Mouse (Mus musculus) embryonic facial prominence, embryonic 14.5 days (tissue): ENCODE data around the gene Zfp708. TPM values are rescaled to one million over a fixed set of nuclear protein-coding genes. Genes with fewer than 3 reads are reported as not detected.
"Not testable (repeated sequence)": the region's sequence is repeated elsewhere in the genome, so short reads cannot be mapped to it uniquely, and the experiment has no call there.

Experiments
- ATAC-seq: fragments of 200-750 bp; cut with Nextera tagmentation; 2 replicates; pipeline ENCODE4 v1.8.0; 2017; ENCODE audit warnings: low read depth, moderate number of reproducible peaks, moderate TSS enrichment
- DNase-seq: peaks from one replicate; pipeline ENCODE4 v3.0.0-alpha.2; 2015; ENCODE audit warnings: low spot score
- H3K27ac ChIP-seq: fragments of 300-500 bp; sonication (generic); replicated peaks from 2 replicates; pipeline ENCODE4 v1.5.1; 2014; ENCODE audit warnings: low read depth, mild to moderate bottlenecking, low read length, moderate library complexity
- H3K27me3 ChIP-seq: fragments of 300-500 bp; sonication (generic); replicated peaks from 2 replicates; pipeline ENCODE4 v1.6.1; 2014; ENCODE audit warnings: low read length; ENCODE audit not compliant: control insufficient read depth, insufficient read depth
- H3K36me3 ChIP-seq: fragments of 300-500 bp; sonication (generic); 2 replicates; pipeline ENCODE4 v1.6.1; 2014; ENCODE audit warnings: low read length, mixed read lengths; ENCODE audit not compliant: control insufficient read depth, insufficient read depth
- H3K4me1 ChIP-seq: fragments of 300-500 bp; sonication (generic); 2 replicates; pipeline ENCODE4 v1.6.1; 2014; ENCODE audit warnings: antibody characterized with exemption, low read length; ENCODE audit not compliant: control insufficient read depth, insufficient read depth
- H3K4me2 ChIP-seq: fragments of 300-500 bp; sonication (generic); 2 replicates; pipeline ENCODE4 v1.6.1; 2014; ENCODE audit warnings: low read depth, mild to moderate bottlenecking, low read length, moderate library complexity, mixed read lengths
- H3K4me3 ChIP-seq: fragments of 300-500 bp; sonication (generic); 2 replicates; pipeline ENCODE4 v1.5.1; 2014; ENCODE audit warnings: low read depth, mild to moderate bottlenecking, low read length
- H3K9ac ChIP-seq: fragments of 300-500 bp; sonication (generic); 2 replicates; pipeline ENCODE4 v1.6.1; 2014; ENCODE audit warnings: low read depth, mild to moderate bottlenecking, low read length, moderate library complexity, mixed read lengths
- H3K9me3 ChIP-seq: fragments of 300-500 bp; sonication (generic); 2 replicates; pipeline ENCODE4 v1.6.1; 2016; ENCODE audit warnings: low read length; ENCODE audit not compliant: control insufficient read depth
- WGBS: fragments of 180-500 bp; shearing (Covaris S2); extraction: QIAGEN DNeasy Blood & Tissue Kit; methylation state at CpG from one replicate; pipeline ENCODE4 v1.1.7; 2014; 5-methylcytosine and 5-hydroxymethylcytosine counted together
- polyA plus RNA-seq: library from polyadenylated mRNA; unstranded; fragments of >200 nt; fragmentation: Nextera tagmentation; extraction: Ambion mirVana; gene quantifications from 2 replicates; pipeline ENCODE4 v1.2.1, GENCODE M21; 2014

Gene Zfp708
- polyA plus RNA-seq, result 4.1 and 5.7 TPM in 2 replicates

DNA sequence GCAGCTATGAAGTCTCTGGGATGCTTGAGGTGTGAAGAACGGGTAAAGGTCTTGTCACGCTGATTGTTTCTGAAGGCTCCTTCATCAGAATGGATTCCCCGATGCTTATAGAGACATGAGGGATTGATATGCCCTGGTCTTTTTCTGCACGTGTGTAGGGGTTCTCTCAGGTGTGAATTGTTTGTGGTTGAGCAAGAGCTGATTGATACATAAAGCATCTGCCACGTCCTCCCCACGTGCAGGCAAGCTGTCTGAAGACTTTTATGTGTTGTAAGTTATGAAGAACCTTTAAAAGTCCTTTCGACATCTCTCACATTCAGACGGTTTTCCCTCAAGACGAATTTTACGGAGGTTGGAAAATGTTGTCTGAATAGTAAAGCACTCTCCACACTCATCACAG is at the start of gene Zfp708:
TSS of gene Zfp708 (minus strand) at position 101 of the 400 bp plus-strand sequence.
- Histone ChIP-seq H3K9me3 (no peaks in the 10 kb centered on the region), H3K9ac (no peak within 1 kb of the TSS), H3K27ac (no peak within 1 kb of the TSS), H3K27me3 (no peaks in the 10 kb centered on the region), H3K4me3 (no peak within 1 kb of the TSS), H3K4me2 (no peak within 1 kb of the TSS), H3K4me1 (no peaks in the 10 kb centered on the region), H3K36me3 (no peaks in the 10 kb centered on the region; the same call in 1 of the 2 replicates)
- DNase-seq (no peak), ATAC-seq (no peak)
- WGBS, result 90% methylated on average over 10 of the region's 10 CpGs

DNA sequence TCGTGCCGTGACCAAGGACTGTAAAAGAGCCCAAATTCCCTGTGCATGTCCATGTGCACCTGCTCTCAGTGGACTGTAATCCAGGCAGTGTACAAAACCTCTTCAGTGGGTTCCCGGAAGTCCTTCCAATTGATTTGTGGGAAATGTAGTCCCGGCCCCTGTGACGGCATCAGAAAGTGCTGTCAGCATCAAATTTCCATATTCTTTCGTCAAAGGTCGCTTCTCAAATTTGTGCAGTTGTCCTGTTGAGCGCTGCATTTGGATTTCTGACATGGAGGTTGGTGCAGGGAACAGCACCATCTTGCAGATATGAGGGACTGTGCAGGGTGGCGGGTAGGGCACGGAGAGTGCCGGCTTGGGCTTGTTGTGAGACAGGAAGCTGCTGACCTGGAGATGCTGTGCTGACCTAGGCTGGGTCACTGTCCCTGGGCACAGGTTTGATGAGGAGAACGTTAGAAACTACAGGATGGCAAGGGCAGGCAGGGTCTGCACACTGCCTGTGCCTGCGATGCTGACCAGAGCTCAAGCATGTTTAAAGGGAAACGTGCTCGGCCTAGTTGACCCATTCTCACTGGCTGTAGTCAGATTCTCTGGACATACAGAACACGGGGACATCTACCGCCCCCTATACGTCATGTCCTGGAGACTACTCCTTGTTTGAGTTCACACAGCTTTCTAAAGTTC is 30.4 kb upstream of the Zfp708 start:
- peak; percentile 97 for ATAC-seq
- H3K4me1 ChIP-seq, result no peaks in the 10 kb centered on the region; the same call in 1 of the 2 replicates
- no peak overlapping the region for H3K27ac ChIP-seq
- no peaks in the 10 kb centered on the region for H3K9me3 ChIP-seq
- peak overlapping the region; percentile 51 for H3K4me3 ChIP-seq
- H3K9ac ChIP-seq, result peak overlapping the region; percentile 71
- 2% methylated on average over 18 of the region's 18 CpGs for WGBS
- H3K36me3 ChIP-seq, result no peaks in the 10 kb centered on the region
- H3K27me3 ChIP-seq, result no peaks in the 10 kb centered on the region
- peak; percentile 94 for DNase-seq
- peak overlapping the region; percentile 76 for H3K4me2 ChIP-seq

DNA sequence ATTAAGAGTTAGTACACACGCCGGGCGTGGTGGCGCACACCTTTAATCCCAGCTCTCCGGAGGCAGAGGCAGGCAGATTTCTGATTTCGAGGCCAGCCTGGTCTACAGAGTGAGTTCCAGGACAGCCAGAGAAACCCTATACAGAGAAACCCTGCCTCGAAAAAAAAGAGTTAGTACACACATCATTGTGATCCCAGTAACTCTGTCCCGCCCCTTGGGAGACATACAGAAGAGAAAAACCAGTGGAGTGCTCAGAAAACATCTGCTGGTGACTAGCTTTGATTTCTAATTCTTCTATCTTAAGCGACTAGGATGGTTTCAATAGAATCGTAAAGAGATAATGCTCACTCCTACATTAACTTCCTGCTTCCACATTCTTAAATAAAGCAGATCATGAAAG is 29.7 kb upstream of the Zfp708 start:
- H3K27me3 ChIP-seq, H3K9ac ChIP-seq, H3K27ac ChIP-seq, H3K36me3 ChIP-seq, H3K4me3 ChIP-seq, DNase-seq, H3K4me1 ChIP-seq, ATAC-seq, H3K9me3 ChIP-seq: not testable (repeated sequence)
- WGBS, result 73% methylated on average over 10 of the region's 10 CpGs
- peak overlapping the region; percentile 76 for H3K4me2 ChIP-seq

DNA sequence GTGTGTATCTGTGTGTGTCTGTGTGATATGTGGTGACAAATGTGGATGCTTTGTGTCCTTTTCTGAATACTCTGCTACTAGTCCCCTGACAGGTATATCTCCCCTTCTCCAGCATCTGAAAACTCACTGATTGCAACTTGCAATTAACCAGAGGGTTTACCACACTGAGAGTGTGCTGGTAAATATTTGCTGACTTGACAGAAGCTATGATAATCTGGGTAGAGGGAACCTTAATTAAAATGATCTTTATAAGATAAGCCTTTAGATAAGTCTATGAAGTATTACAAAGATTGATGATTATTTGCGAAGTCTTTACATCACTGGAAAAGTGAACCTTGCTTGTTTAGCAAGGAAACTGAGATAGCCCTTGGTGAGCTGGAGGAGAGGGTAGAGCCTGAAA is 26.7 kb upstream of the Zfp708 start:
- 87% methylated on average over 1 of the region's 1 CpGs for WGBS
- Histone ChIP-seq H3K27me3 (no peaks in the 10 kb centered on the region), H3K9ac (no peak overlapping the region), H3K9me3 (no peaks in the 10 kb centered on the region), H3K4me2 (no peak overlapping the region), H3K4me3 (no peak overlapping the region), H3K4me1 (no peaks in the 10 kb centered on the region; the same call in 1 of the 2 replicates), H3K36me3 (no peaks in the 10 kb centered on the region), H3K27ac (no peak overlapping the region)
- DNase-seq, result no peak
- ATAC-seq, result no peak

DNA sequence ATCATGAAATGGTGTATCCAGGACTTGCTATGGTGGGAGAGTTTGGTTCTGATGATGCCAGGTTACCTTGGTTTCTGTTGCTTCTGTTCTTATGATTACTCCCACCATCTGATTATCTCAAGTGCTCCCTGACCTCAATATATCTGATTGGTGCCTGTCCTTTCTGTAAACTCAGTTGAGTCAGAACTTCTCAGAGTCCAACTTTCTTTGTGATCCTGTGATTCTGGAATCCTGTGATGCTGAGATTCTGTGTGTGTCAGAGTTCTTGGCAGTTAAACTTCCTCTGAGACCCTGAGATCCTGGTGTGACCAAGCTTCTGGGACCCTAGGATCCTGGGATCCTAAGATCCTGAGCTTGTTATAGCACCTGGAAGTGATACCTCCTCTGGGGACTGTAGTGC is 23.6 kb upstream of the Zfp708 start, which contains the start of gene Zfp759:
TSS of gene Zfp759 (plus strand) at position 301 of the 400 bp plus-strand sequence.
- not testable (repeated sequence) for DNase-seq

DNA sequence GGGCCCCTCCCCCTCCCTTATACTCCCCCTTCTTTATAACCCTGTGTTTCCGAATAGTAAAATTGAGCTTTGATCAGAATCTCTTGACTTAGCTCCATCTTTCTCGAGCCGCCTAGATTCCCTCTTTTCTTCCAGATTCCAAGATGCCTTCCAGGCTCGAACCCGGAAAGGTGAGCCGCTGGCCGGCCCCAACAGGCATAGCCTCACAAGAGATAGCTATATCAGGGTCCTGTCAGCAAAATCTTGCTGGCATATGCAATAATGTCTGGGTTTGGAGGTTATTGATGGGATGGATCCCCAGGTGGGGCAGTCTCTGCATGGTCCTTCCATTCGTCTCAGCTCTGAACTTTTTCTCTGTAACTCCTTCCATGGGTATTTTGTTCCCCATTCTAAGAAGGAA is 18.4 kb upstream of the Zfp708 start, which contains the start of gene Rslcan18:
TSS of gene Rslcan18 (minus strand) at position 101 of the 400 bp plus-strand sequence.
- H3K4me2 ChIP-seq, ATAC-seq, DNase-seq, H3K36me3 ChIP-seq, H3K4me3 ChIP-seq, H3K27ac ChIP-seq, H3K9ac ChIP-seq, H3K9me3 ChIP-seq, H3K4me1 ChIP-seq, H3K27me3 ChIP-seq: not testable (repeated sequence)
- WGBS, result 90% methylated on average over 8 of the region's 8 CpGs

More for the DNA sequence above, 23.6 kb upstream of the Zfp708 start, which contains the start of gene Zfp759:
- H3K9ac ChIP-seq, H3K4me1 ChIP-seq, H3K4me3 ChIP-seq, ATAC-seq, H3K27ac ChIP-seq, H3K4me2 ChIP-seq, H3K36me3 ChIP-seq, H3K27me3 ChIP-seq, H3K9me3 ChIP-seq: not testable (repeated sequence)

DNA sequence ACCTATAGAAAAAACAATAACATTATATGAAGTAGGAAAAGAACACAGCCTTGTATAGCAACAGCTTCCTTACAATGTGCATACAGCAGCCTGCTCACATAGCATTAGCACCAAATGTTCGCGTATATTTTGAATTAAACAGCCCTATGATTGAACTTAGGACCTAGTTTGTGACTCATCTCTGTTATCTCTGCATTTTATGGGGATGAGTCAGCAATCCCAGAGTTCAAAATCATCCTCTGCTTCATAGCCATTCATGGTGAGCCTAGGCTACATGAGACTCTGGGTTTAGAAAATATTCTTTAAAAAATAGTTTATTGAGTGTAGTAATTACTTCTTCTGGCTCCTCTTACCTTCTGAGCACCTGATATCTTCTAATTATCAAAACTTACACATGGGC is 15.5 kb upstream of the Zfp708 start:
- Histone ChIP-seq H3K27me3 (no peaks in the 10 kb centered on the region), H3K4me3 (no peak overlapping the region), H3K9ac (no peak overlapping the region), H3K4me2 (no peak overlapping the region), H3K4me1 (no peaks in the 10 kb centered on the region), H3K9me3 (no peaks in the 10 kb centered on the region), H3K27ac (no peak overlapping the region), H3K36me3 (no peaks in the 10 kb centered on the region)
- 95% methylated on average over 2 of the region's 2 CpGs for whole genome bisulfite sequencing
- DNase-seq (no peak), ATAC-seq (no peak)

DNA sequence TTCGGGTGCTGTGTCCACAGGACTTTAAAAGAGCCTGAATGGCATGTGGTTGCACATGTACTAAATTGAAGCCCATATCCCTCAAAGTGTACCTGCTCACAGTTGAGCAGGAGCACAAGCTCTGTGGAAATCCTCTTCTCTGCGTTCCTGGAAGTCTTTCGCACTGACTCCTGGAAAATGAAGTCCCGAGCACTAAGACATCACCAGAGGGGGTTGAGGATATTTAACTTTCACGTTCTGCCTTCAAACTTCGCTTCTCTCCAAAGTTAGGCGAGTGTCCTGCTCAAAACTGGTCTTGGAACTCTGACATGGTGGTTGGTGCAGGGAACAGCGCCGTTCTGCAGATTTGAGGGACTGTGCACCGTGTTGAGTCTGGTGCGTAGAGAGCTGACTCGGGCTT is 14.3 kb upstream of the Zfp708 start:
- Histone ChIP-seq H3K4me1 (peaks cover 4% of the 10 kb centered on the region; the same call in 1 of the 2 replicates), H3K27me3 (no peaks in the 10 kb centered on the region), H3K9ac (no peak overlapping the region), H3K4me2 (no peak overlapping the region), H3K4me3 (no peak overlapping the region), H3K9me3 (no peaks in the 10 kb centered on the region), H3K36me3 (no peaks in the 10 kb centered on the region), H3K27ac (no peak overlapping the region)
- WGBS, result 81% methylated on average over 12 of the region's 12 CpGs
- ATAC-seq (no peak), DNase-seq (no peak)

DNA sequence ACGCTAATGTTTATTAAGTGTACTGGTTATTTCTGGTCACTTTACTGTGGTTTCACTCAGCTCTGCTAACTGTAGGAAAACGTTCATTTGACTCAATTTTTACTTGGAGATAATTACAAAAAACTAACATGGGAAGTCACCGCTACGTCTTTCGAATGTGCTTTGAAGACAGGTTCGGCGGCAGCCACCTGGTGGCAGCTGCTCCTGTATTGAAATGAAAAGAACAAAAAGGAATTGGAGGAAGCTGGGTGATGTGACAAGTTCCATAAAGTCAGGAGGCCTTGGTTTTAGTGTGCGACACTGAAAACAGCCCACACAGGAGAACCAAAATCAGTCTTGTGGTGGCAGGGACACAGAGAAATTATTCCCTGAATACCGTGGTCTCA is 11.0 kb upstream of the Zfp708 start:
- peaks cover 4% of the 10 kb centered on the region; the same call in 1 of the 2 replicates for H3K4me1 ChIP-seq
- peak; percentile 67 for ATAC-seq
- H3K9me3 ChIP-seq, result peaks cover 18% of the 10 kb centered on the region; the same call in 1 of the 2 replicates
- DNase-seq, result peak; percentile 85
- peak overlapping the region; percentile 54 for H3K4me2 ChIP-seq
- H3K27me3 ChIP-seq, result no peaks in the 10 kb centered on the region
- H3K27ac ChIP-seq, result no peak overlapping the region
- peak overlapping the region; percentile 71; the same call in 1 of the 2 replicates for H3K9ac ChIP-seq
- peaks cover 9% of the 10 kb centered on the region; the same call in 1 of the 2 replicates for H3K36me3 ChIP-seq
- WGBS, result 3% methylated on average over 9 of the region's 9 CpGs
- H3K4me3 ChIP-seq, result peak overlapping the region; percentile 56
